Mouse (Mus musculus) left cerebral cortex, postnatal 4 days (tissue): ENCODE measurements around the gene Map7d1. TPM values are rescaled to one million over a fixed set of nuclear protein-coding genes. Genes with fewer than 3 reads are reported as not detected.
A peak's percentile ranks its signal among the peaks of the same experiment; 100 is the strongest.

ENCODE experiments used
- DNase-seq: peaks from one replicate; pipeline ENCODE4 v3.0.0-alpha.2; 2022
- intact Hi-C: fragments of 180-260 bp; cut with DNase I; formaldehyde crosslinking; loops from one replicate; pipeline ENCODE4 v1.15.1; 2025
- total RNA-seq, 2 experiments: library from RNA; stranded (reverse); gene quantifications; 2 replicates each; pipeline ENCODE4 v1.2.3; 2021

Map7d1 gene
- total RNA-seq, 2 experiments from 2014 or later: 211 to 214 TPM

DNA sequence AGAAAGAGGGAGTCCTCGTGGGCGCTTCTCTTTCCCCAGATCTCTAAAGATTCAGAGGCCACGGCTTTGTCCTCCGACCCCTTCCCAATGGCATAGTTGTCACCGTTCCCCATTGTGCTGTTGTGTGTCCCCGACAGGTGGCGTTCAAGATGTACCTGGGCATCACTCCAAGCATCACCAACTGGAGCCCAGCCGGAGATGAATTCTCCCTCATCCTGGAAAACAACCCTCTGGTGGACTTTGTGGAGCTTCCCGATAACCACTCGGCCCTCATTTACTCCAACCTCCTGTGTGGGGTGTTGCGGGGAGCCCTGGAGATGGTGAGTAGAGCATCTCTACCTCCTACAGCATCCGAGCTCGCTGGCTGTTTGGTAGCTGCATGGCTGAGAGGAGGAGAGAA lies 17.6 kb upstream of the Map7d1 start:
- peak; percentile 68 for DNase-seq
- intact Hi-C loops: no loop called here

DNA sequence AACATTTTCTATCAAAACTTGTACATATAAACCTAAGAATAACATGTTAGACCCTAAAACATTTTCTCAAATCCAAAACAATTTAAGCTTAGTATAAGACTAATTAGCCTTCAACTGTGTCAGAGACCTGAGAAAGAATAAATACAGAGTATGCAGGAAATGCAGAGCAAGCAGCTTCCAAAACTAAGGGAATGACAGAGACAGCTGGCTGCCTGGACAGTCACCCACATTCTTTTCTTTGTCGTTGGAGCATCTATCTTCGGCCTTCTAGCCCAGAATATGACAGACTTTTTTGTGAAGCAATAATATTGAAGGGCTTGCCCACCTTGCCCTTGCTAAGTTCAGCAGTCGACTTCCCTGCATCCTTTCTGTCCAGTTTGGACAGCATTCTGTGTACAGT lies 13.1 kb upstream of the Map7d1 start:
- intact Hi-C loops: no loop called here
- no peak for DNase-seq

DNA sequence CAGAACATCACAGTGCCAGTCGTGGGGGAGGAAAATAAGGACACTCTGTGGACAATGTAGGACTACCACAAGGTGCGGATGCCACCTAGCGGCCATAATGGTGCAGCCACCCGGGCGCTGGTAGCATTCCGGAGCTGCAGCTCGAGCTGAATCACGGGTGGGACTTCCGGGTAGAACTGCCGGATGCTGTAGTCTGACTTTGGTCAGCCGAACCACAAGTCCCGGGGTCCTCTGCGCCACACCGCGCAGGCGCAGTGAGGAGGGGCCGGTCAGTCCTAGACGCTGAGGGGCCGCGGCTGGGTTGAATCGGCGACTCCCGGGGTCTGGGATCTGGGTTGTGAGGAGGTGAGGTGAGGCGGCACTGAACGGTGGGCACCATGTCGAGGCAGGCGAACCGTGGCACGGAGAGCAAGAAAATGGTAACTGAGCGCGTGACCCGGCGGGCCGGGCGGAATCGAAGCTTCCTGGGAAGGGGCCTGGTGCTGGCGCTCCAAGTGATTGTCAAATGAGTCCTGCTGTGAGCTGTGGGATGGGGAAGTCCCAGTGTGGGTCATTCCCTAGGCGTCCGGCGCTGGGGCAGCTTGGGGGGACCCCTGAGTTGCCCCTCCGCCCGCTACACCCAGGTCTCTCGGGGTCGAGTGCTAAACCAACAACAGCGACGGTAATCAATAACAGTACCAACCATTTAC lies 6.1 kb upstream of the Map7d1 start, which contains the start of gene Trappc3:
Gene Trappc3 (plus strand): TSS at position 207 of the 689 bp plus-strand sequence.
- peak; percentile 100 for DNase-seq

DNA sequence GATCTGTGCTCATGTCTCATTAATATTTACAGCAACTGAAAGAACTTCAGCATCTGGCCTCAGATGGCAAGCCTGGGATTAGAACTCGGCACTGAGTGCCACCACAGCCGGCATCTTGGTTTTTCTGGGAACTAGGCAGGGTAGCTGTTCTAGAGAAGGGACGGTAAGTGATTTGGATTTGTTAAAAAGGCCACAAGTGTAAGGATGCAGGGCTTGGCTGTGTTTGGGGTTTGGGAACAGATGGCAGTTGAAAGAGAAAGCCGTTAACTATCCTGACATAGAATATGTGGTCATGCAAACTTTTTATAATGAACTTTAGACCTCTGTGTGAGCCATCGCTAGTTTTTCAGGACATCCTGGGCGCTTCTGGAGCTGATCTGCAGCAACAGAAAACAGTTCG lies 5.5 kb upstream of the Map7d1 start:
- intact Hi-C loops: loop anchor here (5.0 kb wide), 1 partner anchor 34 kb away; no protein-coding TSS in a partner anchor
- no peak for DNase-seq

More for the DNA sequence above, 6.1 kb upstream of the Map7d1 start, which contains the start of gene Trappc3:
- intact Hi-C loops: loop anchor here (5.0 kb wide), 1 partner anchor 35 kb away; no protein-coding TSS in a partner anchor

DNA sequence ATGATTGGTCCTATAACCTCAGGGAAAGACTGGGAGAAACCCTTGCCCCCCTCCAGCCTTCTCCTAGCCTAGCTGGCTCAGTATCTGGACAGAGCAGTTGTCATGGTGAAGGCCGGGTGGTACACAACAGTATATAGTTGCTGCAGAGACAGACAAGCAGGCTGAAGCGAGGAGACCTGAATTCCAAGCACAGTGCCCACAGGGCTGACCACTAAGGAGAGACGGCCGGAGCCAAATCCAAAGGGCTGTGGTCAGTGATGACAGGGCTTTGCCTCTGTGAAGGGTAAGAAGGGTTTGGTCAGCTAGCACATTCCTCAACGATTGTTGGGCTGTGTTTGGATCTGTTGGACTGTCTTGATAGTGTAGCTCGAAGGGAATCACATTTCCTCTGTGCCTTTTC lies 5.1 kb upstream of the Map7d1 start:
- intact Hi-C loops: loop anchor here (5.0 kb wide), 1 partner anchor 34 kb away; no protein-coding TSS in a partner anchor
- no peak for DNase-seq

DNA sequence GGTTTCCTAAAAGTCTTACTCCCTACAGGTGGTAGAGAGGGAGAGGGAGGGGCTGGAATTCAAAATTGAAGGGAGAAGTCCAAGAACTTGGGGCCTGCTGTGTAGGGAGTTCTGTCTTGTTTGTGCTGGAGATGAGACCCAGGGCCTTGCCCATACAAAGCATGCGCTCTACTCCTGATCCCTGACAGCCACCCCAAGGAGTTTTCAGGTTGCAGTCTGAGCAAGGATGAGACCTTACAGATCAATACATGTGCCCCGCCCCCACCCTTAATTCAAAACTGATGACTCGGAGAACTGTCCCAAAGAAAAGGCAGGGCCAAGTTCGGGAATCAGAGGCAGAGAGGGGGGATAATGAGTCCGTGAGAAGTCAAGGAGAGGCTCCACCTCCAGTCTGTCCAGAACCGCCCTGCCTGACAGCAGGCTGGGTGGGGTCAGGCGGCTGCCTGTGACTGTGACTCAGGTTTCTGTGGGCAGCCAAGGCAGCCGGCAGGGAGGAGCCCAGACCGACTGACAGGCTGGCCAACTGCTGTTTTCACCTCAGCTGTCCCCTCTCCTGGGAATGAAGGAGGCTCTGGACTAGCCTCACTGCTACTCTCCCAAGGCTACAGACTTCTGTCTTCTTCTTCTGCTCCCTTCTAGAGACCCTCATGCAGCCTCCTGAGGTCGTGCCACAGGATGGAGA lies 4.5 kb upstream of the Map7d1 start:
- peak; percentile 58 for DNase-seq
- intact Hi-C loops: loop anchor here (5.0 kb wide), 1 partner anchor 33 kb away; no protein-coding TSS in a partner anchor

DNA sequence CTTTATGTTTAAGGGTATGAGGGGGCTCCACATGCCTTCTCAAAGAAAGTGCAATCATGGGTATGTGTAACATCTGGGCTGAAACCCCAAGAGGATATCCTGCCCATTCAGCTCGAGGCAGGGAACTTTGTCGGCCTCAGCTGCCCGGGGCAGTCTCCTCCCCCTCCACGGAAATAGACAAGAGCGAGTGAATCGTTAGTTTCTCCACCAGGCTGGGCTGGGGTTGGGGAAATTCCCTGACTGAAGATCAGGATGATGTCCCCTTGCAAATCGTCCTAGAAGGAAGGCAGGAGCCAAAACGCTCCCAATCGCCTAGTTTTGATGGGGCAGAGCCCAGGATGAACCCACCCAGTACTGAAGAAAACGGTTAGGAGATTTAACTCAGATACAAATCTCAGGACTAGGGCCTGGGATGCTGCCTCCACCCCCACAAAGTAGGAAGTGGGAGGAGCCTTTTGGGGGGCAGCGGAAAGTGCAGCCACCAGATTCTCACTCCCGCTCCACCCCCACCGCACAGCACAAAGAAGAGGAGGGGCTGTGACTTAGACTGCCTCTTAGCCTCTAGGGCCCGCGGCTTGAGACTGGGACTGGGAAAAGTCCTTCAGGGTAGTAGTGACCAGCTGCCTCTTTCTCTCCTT lies 3.5 kb upstream of the Map7d1 start:
- intact Hi-C loops: loop anchor here (5.0 kb wide), 3 partner anchors 32 to 77 kb away; no protein-coding TSS in a partner anchor
- peak; percentile 55 for DNase-seq

DNA sequence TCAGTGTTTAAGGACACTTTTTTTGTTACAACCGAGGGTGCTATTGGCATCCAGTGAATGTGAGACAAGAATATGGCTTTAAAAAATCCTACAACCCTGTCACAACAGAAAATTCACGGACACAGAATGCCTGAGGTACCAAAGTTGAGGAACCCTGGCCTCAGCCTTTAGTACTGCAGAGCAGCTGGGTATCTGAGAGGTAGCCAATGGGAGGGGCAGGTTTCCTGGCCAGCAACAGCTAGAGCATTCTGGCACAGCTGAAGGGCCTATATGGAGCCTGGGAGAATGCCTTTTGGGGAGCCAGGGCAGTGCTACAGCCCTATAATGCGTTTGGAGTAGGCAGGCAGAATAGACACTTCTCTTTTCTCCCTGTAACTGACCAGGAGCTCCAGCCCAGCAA lies 2.9 kb upstream of the Map7d1 start:
- intact Hi-C loops: loop anchor here (5.0 kb wide), 2 partner anchors 42 to 77 kb away; no protein-coding TSS in a partner anchor
- no peak for DNase-seq

DNA sequence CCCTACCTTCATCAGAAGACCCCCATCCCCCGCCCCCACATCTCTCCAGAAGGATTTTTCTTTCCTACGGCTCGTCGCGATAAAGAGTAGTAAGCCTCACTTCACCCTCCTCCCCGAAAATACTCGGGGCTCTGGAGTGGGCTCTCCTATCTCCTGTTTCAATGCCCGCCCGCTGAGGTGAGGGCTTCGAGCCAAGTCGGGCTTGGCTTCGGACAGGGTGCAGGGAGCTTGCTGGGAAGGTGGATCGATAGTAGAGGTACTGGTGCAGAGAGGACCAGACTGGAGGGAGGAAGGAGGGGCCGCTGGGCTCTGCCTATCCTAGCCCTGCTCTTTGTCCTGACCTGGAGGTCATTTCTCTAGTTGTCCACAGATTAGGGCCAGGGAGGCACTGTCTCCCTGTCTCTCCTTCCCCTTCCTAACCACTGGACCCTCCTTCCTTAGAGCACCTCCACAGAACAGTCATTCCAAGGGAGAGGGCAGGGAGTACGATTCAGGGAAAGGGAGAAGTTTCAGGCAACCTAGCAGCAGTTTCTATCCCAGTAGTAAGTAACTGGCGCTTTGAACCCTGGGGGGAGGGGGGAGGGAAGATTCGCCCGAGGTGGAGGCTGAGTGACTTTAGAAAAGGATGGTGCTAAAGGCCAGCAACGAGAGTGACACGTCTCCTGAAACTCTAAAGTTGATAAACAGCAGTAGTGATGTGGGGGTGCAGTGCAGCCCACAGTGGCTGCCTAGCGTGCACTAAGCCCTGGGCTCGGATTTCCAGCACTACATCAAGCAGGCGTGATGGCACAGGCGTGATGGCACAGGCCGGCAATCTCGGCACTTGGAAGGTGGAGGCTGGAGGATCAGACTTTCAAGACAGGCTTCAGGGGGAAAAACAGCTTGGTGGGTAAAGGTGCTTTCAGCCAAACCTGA lies 1.1 kb upstream of the Map7d1 start:
- intact Hi-C loops: loop anchor here (5.0 kb wide), 2 partner anchors 40 to 75 kb away; no protein-coding TSS in a partner anchor
- no peak for DNase-seq

DNA sequence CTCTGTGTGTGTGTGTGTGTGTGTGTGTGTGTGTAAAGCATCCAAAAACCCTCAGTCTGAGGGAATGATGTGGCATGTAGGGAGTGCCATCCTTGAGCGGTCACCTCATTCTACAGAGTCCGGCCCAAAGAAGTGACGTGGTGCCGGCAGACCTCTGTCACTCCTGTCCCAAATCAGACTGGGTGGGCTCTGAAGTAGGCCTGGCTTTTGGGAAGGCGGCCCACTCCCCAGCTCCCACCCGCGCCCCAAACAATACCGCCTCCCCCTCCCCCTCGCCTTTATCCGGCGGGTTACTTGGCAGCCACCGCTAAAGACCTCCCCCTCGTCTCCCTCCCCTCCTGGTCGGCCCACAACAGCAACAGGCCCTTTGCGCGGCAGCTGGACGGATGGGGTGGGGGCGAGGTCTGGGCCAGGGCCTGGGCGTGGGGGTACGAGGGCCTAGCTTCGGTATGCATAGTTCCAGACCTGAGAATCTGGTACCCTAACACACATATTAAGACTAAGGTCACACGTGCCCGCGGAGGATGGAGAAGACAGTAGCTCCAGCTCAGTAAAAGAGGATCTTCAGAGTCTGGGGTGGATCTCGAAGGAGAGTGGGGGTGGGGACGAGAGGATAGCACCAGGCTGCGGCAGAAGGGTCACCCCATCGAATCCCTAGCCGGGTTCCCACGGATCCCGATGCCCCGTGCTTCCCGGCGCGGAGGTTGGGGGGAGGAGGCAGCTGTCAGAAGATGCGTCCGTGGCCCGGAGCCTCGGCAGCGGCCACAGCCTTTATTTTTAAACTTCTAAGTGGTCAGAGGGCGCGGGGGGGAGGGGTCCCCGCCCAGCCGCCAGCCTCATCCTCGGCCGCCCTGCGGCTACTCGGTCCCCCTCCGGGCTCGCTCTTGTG lies 786 bp downstream of the Map7d1 start:
- intact Hi-C loops: loop anchor here (5.0 kb wide), 2 partner anchors 38 to 73 kb away; no protein-coding TSS in a partner anchor
- DNase-seq: peak; percentile 71

DNA sequence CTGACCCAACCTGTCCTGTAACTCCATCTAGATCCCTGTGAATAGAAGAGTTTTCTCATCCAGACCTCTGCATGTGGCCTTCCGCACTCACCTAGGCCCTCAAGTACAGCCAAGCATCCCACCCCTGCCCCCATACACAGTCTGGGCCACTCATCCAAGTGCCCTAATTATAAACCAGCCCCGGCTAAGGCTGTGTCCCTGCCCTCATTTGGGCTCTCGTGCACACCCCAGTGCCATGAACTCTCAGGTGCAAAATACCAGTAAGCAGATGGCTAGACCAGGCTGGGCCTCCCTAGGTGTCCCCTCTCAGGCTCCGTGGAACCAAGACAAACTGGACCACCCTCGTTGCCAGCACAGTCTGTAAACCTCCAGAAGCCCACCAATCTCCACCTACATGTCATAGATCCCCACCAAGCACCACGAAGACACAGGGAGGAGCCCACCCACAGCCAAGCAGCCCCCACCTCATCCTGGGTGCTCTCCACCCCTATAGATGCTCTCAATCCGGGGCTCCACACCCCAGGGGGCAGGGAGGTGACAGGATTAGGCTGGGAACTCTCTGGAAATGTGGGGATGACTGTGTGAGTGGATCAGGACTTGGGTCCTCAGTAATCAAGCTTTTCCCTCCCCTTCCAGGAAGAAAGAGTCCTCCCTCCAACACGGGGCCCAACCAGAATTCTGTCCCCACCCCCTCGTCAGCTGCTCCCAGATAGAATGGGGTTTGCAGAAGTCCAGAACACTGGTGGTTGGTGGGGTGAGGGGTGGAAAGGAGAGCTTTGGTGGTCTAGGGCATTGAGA lies 1.6 kb downstream of the Map7d1 start:
- intact Hi-C loops: loop anchor here (5.0 kb wide), 2 partner anchors 37 to 72 kb away; no protein-coding TSS in a partner anchor

DNA sequence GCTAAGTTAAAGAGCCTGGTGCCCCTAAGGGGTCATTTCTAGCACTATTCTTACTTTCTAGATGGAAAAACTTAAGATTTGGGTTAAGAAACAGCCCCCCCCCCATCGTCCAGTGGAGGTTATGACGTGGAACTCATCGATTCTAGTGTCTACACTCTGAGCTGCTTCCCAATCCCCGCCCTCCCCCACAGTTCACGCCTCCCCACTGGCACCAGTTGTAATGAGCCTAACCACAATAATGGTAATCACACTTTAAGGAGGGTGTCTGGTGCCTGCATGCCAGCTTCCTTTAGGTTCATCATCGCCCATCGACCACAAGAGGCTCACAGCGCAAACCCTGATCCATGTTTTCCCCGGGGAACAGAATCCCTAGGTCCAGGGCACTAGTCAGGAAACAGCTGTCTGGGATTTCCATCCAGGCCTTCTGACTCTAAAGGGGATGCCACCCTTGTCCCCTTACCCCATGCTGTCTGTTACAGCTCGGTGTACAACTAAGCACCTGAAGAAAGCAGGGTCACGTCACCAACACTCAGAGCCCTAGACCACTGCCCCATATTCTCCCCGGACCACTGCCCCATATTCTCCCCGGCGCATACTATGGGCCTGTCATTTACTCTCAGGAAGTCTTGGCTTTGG lies 2.4 kb downstream of the Map7d1 start:
- intact Hi-C loops: no loop called here
- no peak for DNase-seq

More for the DNA sequence above, 1.6 kb downstream of the Map7d1 start:
- DNase-seq: peak; percentile 60

DNA sequence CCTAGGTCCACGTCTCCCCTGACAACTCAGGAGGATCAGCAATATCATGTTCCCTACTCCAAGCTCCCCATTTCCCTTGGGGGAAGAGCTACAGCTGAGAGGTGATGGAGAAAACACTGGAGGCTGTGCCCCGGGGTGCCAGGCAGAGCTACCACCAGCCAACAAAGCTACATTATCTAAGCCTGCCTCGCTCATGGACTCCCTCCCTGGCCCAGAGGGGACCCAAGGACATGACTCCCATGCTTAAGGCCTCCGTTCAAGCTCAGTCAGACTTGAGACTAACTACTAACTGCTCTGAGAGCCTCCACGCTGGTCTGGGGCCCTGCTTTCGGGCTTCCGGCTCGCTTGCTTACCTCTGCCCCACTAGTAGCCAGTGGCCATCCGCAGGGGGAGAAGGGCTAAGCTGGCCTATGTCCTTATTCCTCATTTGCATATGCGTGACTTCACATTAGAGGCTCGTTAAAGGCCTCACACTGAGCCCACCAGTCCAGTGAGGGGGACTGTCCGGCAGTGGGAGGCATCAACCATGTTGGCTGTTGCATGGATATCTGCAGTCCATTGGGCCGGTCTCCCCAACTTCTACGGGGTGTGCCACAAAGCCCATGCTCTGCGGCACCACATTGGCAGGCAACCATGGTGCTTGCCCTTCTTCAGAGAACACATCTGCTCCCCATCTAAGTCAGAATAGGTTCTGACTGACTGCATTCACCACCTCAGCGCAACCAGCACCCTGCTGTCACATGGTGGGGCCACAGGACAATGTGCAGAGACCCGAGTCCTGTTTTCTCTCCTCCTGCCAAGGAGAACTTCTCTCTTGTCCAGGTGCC lies 3.5 kb downstream of the Map7d1 start:
- intact Hi-C loops: no loop called here

DNA sequence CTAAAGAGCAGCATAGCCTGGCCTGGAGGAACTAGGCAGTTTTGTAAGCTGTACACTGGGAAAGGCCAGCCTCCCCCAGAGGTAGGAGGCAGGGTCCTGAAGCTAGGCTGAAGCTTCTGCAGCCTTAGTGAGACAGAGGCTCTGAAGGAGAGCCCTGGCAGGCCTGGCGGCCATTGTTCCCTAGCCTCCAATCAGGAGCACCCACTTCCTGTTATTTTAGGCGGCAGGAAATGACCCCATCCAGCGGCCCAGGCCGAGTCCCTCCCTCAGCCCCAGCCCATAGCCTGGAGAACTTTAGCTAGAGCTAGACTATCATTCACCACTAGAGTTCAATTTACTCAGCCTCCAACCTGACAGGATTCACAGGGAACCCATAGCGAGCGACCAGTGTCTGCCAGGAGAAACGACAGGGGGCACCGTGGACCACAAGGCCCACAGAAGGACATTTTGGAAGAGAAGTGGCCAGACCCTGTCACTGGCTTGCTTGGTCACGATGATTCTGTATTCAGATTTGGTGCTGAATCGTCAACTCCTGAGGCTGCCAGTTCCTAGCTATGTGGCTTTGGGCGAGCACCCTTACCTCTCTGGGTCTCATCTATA lies 4.4 kb downstream of the Map7d1 start:
- intact Hi-C loops: no loop called here
- no peak for DNase-seq

More for the DNA sequence above, 3.5 kb downstream of the Map7d1 start:
- DNase-seq: no peak

DNA sequence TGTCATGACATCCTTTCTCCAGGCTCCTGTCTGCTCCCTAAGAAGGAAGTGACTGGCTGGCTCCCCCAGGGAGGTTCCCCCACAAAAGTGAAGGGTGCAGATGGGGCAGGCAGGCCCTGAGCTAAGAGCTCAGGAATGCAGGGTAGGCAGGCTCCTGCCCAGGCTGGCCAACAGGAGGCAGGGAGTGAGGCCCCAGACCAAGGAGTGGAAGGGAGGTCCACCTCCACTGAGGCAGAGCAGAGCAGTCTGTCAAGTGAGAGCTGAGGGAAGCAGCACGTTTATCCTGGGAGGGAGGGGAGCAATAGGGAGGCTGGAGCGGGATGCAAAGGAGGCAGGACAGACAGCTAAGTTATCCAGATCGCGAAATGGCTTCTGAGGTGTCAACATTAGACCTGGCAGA lies 5.5 kb downstream of the Map7d1 start:
- no peak for DNase-seq
- intact Hi-C loops: no loop called here

DNA sequence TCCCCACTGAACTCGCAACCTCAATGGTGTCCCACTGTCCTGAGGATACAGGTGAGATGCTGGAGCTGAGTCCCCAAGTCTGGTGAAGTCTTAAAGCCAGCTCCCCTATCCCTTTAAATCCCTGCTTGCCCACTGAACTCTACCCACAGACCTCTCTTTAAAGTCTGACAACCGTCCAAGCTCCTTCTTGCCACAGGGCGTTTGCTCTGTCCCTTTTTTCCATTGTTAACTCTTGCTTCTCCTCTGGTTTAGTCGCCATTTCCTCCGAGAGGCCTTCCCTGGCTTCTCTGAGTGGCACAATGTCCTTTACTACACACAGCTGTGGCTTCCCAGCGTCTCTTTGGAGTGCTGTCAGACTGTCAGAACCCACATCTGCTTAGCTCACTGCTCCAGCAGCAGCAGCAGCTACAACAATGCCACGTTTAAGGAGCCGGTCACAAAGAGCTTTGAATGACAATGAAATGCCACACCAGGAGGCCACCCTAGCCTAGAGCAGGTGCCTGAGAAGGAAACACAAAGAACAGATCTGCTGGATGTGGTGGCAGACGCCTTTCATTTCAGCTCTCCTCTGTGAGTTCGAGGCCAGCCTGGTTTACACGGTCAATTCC lies 7.8 kb downstream of the Map7d1 start:
- DNase-seq: no peak
- intact Hi-C loops: no loop called here
